Mouse (Mus musculus): Measurements from ENCODE around the gene Tcte2.
"Not testable (repeated sequence)": the region's sequence is repeated elsewhere in the genome, so short reads cannot be mapped to it uniquely, and the experiment has no call there.

Tcte2 gene

GRCm38 (mm10) chr17:13761179-13761913 lies at the start of gene Tcte2:
Gene Tcte2 (minus strand): TSS chr17:13761825.
- peak; percentile 80 for DNase-seq

GRCm38 (mm10) chr17:13806016-13806415 lies 44.4 kb upstream of the Tcte2 start:
- DNase-seq: no peak

GRCm38 (mm10) chr17:13802836-13803408 lies 41.3 kb upstream of the Tcte2 start:
- DNase-seq: no peak

- DNase-seq: no peak
Measured at GRCm38 (mm10) chr17:13797691-13798090, 36.1 kb upstream of the Tcte2 start.

- DNase-seq: not testable (repeated sequence)
Measured at GRCm38 (mm10) chr17:13790033-13790432, 28.4 kb upstream of the Tcte2 start.

- DNase-seq: no peak
Measured at GRCm38 (mm10) chr17:13783469-13783868, 21.8 kb upstream of the Tcte2 start.

GRCm38 (mm10) chr17:13781948-13782347 lies 20.3 kb upstream of the Tcte2 start:
- DNase-seq: peak; percentile 76

- no peak for DNase-seq
Measured at GRCm38 (mm10) chr17:13778865-13779264, 17.2 kb upstream of the Tcte2 start.

- DNase-seq: no peak
Measured at GRCm38 (mm10) chr17:13777676-13778075, 16.1 kb upstream of the Tcte2 start.

- no peak for DNase-seq
Measured at GRCm38 (mm10) chr17:13769256-13769655, 7.6 kb upstream of the Tcte2 start.

GRCm38 (mm10) chr17:13768531-13768930 lies 6.9 kb upstream of the Tcte2 start:
- DNase-seq: no peak

GRCm38 (mm10) chr17:13764911-13765310 lies 3.3 kb upstream of the Tcte2 start:
- not testable (repeated sequence) for DNase-seq

- no peak for DNase-seq
Measured at GRCm38 (mm10) chr17:13763819-13764218, 2.2 kb upstream of the Tcte2 start.

- DNase-seq: no peak
Measured at GRCm38 (mm10) chr17:13760675-13761178, 898 bp downstream of the Tcte2 start.

GRCm38 (mm10) chr17:13759853-13760627 lies 1.6 kb downstream of the Tcte2 start, which contains the start of gene Afdn:
Gene Afdn (plus strand): TSS chr17:13760539.
- peak; percentile 91 for DNase-seq

- DNase-seq: peak; percentile 53
Measured at GRCm38 (mm10) chr17:13759156-13759852, 2.3 kb downstream of the Tcte2 start.

- no peak for DNase-seq
Measured at GRCm38 (mm10) chr17:13758586-13758985, 3.0 kb downstream of the Tcte2 start.

- no peak for DNase-seq
Measured at GRCm38 (mm10) chr17:13754940-13755339, 6.7 kb downstream of the Tcte2 start.

GRCm38 (mm10) chr17:13753918-13754317 lies 7.7 kb downstream of the Tcte2 start:
- DNase-seq: no peak

- no peak for DNase-seq
Measured at GRCm38 (mm10) chr17:13749027-13749426, 12.6 kb downstream of the Tcte2 start.

- DNase-seq: no peak
Measured at GRCm38 (mm10) chr17:13747681-13748080, 13.9 kb downstream of the Tcte2 start.

GRCm38 (mm10) chr17:13746330-13746729 lies 15.3 kb downstream of the Tcte2 start:
- no peak for DNase-seq

- DNase-seq: no peak
Measured at GRCm38 (mm10) chr17:13745373-13745772, 16.3 kb downstream of the Tcte2 start.
